Mouse (Mus musculus): ENCODE measurements around the gene Duxbl3.

DNA sequence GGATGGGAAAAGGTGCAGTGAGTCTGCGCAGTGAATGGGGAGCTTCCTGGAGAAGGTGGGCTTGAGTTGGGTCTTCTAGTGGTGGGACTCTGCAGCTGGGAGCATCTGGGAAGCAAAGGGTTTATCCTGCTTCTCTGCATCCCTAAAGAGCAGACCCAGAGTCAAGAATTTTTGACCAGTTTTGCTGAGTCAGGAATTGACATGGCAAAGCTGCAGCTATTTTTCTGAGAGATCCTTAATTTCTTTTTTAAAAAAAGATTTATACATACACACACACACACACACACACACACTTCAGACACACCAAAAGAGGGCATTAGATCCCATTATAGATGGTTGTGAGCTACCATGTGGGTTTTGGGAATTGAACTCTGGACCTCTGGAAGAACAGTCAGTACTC is 36.1 kb downstream of the Duxbl3 start:
- TF ChIP-seq GATA1 (IDR thresholded peaks at IDR 0.05; ENCODE audit: borderline replicate concordance, low read length), result no peak
- no peak for TF ChIP-seq FLI1 (IDR thresholded peaks at IDR 0.05; ENCODE audit: low read length)

Data from megakaryocyte, embryonic 14.5 days (primary cell).